Comparison of ENCODE assay signal across 14 mouse cellular contexts in the genomic region with DNA sequence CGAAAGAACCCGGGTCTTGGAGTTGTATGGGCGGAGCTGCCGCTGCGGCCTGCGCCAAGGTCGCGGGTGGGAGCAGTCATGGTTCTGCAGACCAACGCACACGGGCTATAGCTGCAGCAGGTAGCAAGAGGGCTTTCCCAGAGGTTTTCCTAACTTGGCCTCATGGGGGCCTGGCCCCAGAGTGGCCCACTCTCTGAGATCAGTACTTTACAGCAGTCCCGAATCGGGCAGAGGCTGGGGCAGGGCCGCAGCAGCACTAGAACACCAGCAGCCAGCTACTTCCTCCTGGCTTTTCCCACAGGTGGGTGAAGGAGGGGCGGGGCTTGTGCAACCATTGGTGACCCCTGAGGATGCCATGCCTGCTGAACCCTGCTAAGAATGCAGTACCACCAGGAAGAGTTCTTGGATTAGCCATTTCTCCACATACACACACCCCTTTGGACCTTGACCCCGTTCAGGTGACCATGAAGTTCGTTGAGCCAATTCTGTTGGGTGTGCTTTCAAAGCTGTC. TPM values are rescaled to one million over a fixed set of nuclear protein-coding genes. Genes with fewer than 3 reads are reported as not detected.
DNase-seq lines count a peak whose midpoint lies in the region; ATAC-seq and TF ChIP-seq lines count a peak whose summit lies in the region.
"Had no signal": no experiment of that assay in that cellular context is flagged by ENCODE, and none has a peak within 500 bp of the region (broad histone marks: within the 10 kb centered on the region; RNA-seq: fewer than 3 reads in every experiment).

No protein-coding gene starts in this region.

- 33% methylated on average over 16 of the region's 16 CpGs for WGBS in liver, embryonic 14.5 days (ENCODE audit: insufficient replicate concordance)

- H3K9ac ChIP-seq in liver, embryonic 14.5 days (replicated peaks): no peak overlapping the region
- H3K9ac ChIP-seq: hindbrain, embryonic 12.5 days had no signal

- peak overlapping the region; percentile 16 for H3K4me2 ChIP-seq in liver, embryonic 14.5 days (ENCODE audit: low read depth)
- H3K4me2 ChIP-seq: hindbrain, embryonic 12.5 days had no signal

- no peak for ATAC-seq in liver, embryonic 14.5 days (ENCODE audit: insufficient read depth)
- ATAC-seq: forebrain, embryonic 16.5 days; lung, postnatal 0 days had no signal

- peaks cover 49% of the 10 kb centered on the region for H3K27me3 ChIP-seq in liver, embryonic 14.5 days (ENCODE audit: control insufficient read depth, insufficient read depth, low read length)

- peaks cover 3 to 5% of the 10 kb centered on the region in 2 experiments for H3K4me1 ChIP-seq in liver, embryonic 14.5 days (replicated peaks; ENCODE audit: control insufficient read depth in 2 of 2, insufficient read depth in 2 of 2, low read length in 1 of 2)

- DNase-seq in cerebellum, adult 9-11 months: peak; percentile 53
- no peak for DNase-seq in cerebellum, adult 8-10 months
- DNase-seq in R1 (ENCODE audit: low read depth, low spot score): peak; percentile 58
- peak; percentile 98 for DNase-seq in kidney, adult 9 months
- no peak for DNase-seq in liver, embryonic 14.5 days (ENCODE audit: low read depth in 3 of 3, low spot score in 3 of 3)
- no peak for DNase-seq in lung, postnatal 10 days
- DNase-seq in left cerebral cortex, adult 18-20 months (ENCODE audit: low spot score in 2 of 2): no peak
- no peak for DNase-seq in heart, postnatal 10 days
- DNase-seq: B cell, adult 2 months; heart, adult 2 months; layer of hippocampus, postnatal 36 days had no signal

- no peak overlapping the region for H3K4me3 ChIP-seq in liver, embryonic 14.5 days (ENCODE audit: insufficient read depth in 1 of 2, low read depth in 2 of 2, low read length in 2 of 2)
- H3K4me3 ChIP-seq: heart, adult 2 months; hindbrain, embryonic 12.5 days had no signal

- no peaks in the 10 kb centered on the region for H3K9me3 ChIP-seq in liver, embryonic 14.5 days (ENCODE audit: control insufficient read depth, low read length)
- H3K9me3 ChIP-seq: hindbrain, embryonic 12.5 days had no signal

- no peaks in the 10 kb centered on the region for H3K36me3 ChIP-seq in liver, embryonic 14.5 days (replicated peaks; ENCODE audit: control insufficient read depth, insufficient read depth, low read depth)
- H3K36me3 ChIP-seq: hindbrain, embryonic 12.5 days had no signal

- TF ChIP-seq EP300 in liver, embryonic 14.5 days (IDR thresholded peaks at IDR 0.05; ENCODE audit: low read depth): no peak

- no peak for TF ChIP-seq CTCF in liver, embryonic 14.5 days (IDR thresholded peaks at IDR 0.05; ENCODE audit: low read depth)

- no peak overlapping the region for H3K27ac ChIP-seq in liver, embryonic 14.5 days
- H3K27ac ChIP-seq: heart, adult 2 months; hindbrain, embryonic 12.5 days had no signal

- intact Hi-C loops in heart, postnatal 10 days (cut with DNase I): no loop called here

RNA-seq across cellular contexts. Expression of a gene that starts 4.4 kb away (rescaled TPM):
- 2.1 and 2.7 TPM in 2 replicates for polyA plus RNA-seq in liver, embryonic 14.5 days (2012; rRNA removed)
- polyA plus RNA-seq in liver, embryonic 14.5 days (2014; fragmentation: Nextera tagmentation; extraction: Ambion mirVana): 0.27 and 0.42 TPM in 2 replicates
- 100 to 1,000 TPM; 193 to 229 TPM for total RNA-seq in left cerebral cortex, adult 18-20 months (2021)
- 1 to 10 TPM; 3.8 to 4.0 TPM for total RNA-seq in heart, postnatal 10 days (2021)

RNA-seq across cellular contexts. Expression of a gene that starts 8.3 kb away (rescaled TPM):
- polyA plus RNA-seq in liver, embryonic 14.5 days (2012; rRNA removed): 3.3 and 3.4 TPM in 2 replicates
- 5.4 and 6.3 TPM in 2 replicates for polyA plus RNA-seq in liver, embryonic 14.5 days (2014; fragmentation: Nextera tagmentation; extraction: Ambion mirVana)
- 10 to 100 TPM in 1 of 2 experiments, 1 to 10 TPM in 1; 8.2 to 10.7 TPM for total RNA-seq in left cerebral cortex, adult 18-20 months (2021)
- 1 to 10 TPM; 6.2 to 6.4 TPM for total RNA-seq in heart, postnatal 10 days (2021)

RNA-seq across cellular contexts. Expression of a gene that starts 8.3 kb away (rescaled TPM):
- polyA plus RNA-seq in liver, embryonic 14.5 days (2012; rRNA removed): 2.8 and 3.6 TPM in 2 replicates
- 11.1 and 11.9 TPM in 2 replicates for polyA plus RNA-seq in liver, embryonic 14.5 days (2014; fragmentation: Nextera tagmentation; extraction: Ambion mirVana)
- 10 to 100 TPM in 1 of 2 experiments, 1 to 10 TPM in 1; 7.8 to 13.4 TPM for total RNA-seq in left cerebral cortex, adult 18-20 months (2021)
- 1 to 10 TPM; 8.8 to 9.5 TPM for total RNA-seq in heart, postnatal 10 days (2021)

RNA-seq across cellular contexts. Expression of a gene that starts 26.3 kb away (rescaled TPM):
- 12.8 and 27.9 TPM in 2 replicates for polyA plus RNA-seq in liver, embryonic 14.5 days (2012; rRNA removed)
- 34.6 and 35.4 TPM in 2 replicates for polyA plus RNA-seq in liver, embryonic 14.5 days (2014; fragmentation: Nextera tagmentation; extraction: Ambion mirVana)
- 100 to 1,000 TPM; 102 to 109 TPM for total RNA-seq in left cerebral cortex, adult 18-20 months (2021)
- total RNA-seq in heart, postnatal 10 days (2021): 10 to 100 TPM; 63.0 to 68.3 TPM

RNA-seq across cellular contexts. Expression of a gene that starts 29.3 kb away (rescaled TPM):
- polyA plus RNA-seq in liver, embryonic 14.5 days (2012; rRNA removed): 35.0 and 35.7 TPM in 2 replicates
- 50.6 and 51.4 TPM in 2 replicates for polyA plus RNA-seq in liver, embryonic 14.5 days (2014; fragmentation: Nextera tagmentation; extraction: Ambion mirVana)
- 10 to 100 TPM; 34.9 to 38.2 TPM for total RNA-seq in left cerebral cortex, adult 18-20 months (2021)
- total RNA-seq in heart, postnatal 10 days (2021): 10 to 100 TPM; 27.0 to 29.4 TPM

Comparison
In these comparisons a context has a peak if more than half of its experiments do, and no peak if none do; other contexts are left out.
1. DNase-seq: peak in cerebellum, adult 9-11 months (single experiment), R1 (single experiment) and kidney, adult 9 months (single experiment); none in cerebellum, adult 8-10 months (single experiment), liver, embryonic 14.5 days (0 of 3), lung, postnatal 10 days (single experiment), left cerebral cortex, adult 18-20 months (0 of 2) and heart, postnatal 10 days (0 of 2).
2. RNA of a gene that starts 4.4 kb away (total RNA-seq): 193 to 229 TPM in left cerebral cortex, adult 18-20 months; 3.8 to 4.0 TPM in heart, postnatal 10 days; every median in the first group is over 10 times any median in the second.